Mouse (Mus musculus): ENCODE results near the gene Ikzf4.

DNA sequence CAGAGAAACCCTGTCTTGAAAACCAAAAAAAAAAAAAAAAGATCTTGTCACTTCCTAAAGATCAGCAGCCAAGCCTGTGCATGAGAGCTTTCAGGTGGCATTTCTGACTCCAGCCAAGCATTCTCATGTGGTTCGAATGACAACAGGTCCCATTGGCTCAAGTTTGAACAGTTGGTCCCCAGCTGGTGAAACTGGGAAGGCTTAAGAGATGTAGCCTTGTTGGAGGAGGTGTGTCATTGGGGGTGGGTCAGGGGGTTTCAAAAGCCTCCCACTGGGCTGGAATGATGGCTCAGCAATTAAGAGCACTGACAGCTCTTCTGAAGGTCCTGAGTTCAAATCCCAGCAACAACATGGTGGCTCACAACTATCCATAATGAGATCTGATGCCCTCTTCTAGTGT lies 44.3 kb downstream of the Ikzf4 start:
- TF ChIP-seq CTCF (IDR thresholded peaks at IDR 0.05; ENCODE audit: low read depth) (no peak), EP300 (IDR thresholded peaks at IDR 0.05; ENCODE audit: low read depth) (no peak)

All from liver, embryonic 14.5 days (tissue).